Mouse (Mus musculus): ENCODE results near the gene Asic4. TPM values are rescaled to one million over a fixed set of nuclear protein-coding genes. Genes with fewer than 3 reads are reported as not detected.
A peak's percentile ranks its signal among the peaks of the same experiment; 100 is the strongest.

Asic4 gene
- polyA plus RNA-seq, 1 experiment from 2014 or later: 19.0 TPM

- Histone ChIP-seq H3K27ac (peak overlapping the region; percentile 74), H3K27me3 (peaks cover 60% of the 10 kb centered on the region), H3K36me3 (no peaks in the 10 kb centered on the region), H3K4me1 (peaks cover 72% of the 10 kb centered on the region), H3K9ac (no peak overlapping the region), H3K4me3 (no peak overlapping the region), H3K9me3 (replicated peaks) (no peaks in the 10 kb centered on the region), H3K4me2 (replicated peaks) (peak overlapping the region; percentile 58; the same call in 1 of the 2 replicates)
- ATAC-seq (ENCODE audit: low FRiP score): peak; percentile 21; the same call in 1 of the 2 replicates
- 6% methylated on average over 14 of the region's 14 CpGs for WGBS
Measured at GRCm38 (mm10) chr1:75456746-75457564, 6.7 kb downstream of the Asic4 start.

- Histone ChIP-seq H3K4me3 (no peak overlapping the region), H3K4me1 (peaks cover 65% of the 10 kb centered on the region), H3K9me3 (replicated peaks) (no peaks in the 10 kb centered on the region), H3K9ac (peak overlapping the region; percentile 35; the same call in 1 of the 2 replicates), H3K27ac (peak overlapping the region; percentile 74), H3K4me2 (replicated peaks) (peak overlapping the region; percentile 58), H3K27me3 (peaks cover 53% of the 10 kb centered on the region), H3K36me3 (no peaks in the 10 kb centered on the region)
- ATAC-seq (ENCODE audit: low FRiP score): 0 out of 2 replicates have a peak, but pooled peaks have one; percentile 7
- 2% methylated on average over 6 of the region's 10 CpGs for WGBS
Measured at GRCm38 (mm10) chr1:75457710-75458024, 7.4 kb downstream of the Asic4 start.

DNA sequence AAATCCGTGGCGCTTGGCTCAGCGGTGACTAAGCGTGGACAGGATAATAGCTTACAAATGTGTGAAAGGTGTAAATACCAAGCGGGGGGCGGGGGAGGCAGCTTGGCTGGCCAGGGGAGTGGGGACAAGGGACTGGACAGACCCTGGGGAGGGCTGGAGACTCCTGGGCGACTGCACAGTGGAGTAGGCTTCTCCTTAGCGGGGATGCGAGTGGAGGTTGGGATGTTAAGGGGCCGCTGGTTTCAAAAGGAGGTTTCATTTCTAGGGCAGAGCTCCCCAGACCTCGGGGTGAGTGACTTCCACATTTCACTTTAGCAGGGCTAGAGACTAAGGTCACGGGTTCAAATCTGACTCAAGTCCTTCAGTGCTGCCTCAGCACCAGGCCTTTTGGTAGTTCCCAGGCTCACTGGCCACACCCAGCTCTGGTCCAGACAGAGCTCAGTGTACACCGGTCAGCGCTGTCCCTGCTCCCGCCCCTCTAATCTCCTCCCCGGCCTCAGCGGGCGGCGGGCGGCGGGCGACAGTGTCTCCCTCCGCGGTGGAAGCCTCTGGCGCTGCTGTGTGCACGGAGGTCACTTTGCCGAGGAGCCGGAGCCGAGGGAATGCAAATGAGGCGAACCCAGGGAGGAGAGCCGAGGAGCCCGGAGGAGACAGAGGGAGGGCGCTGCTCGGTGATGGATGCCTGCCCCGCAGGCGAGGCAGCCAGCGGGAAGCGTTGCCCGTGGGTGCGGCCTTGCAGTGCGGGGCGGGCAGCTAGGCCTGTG, 8.0 kb downstream of the Asic4 start:
- H3K27me3 ChIP-seq: peaks cover 48% of the 10 kb centered on the region
- peak; percentile 66 for ATAC-seq (ENCODE audit: low FRiP score)
- peak overlapping the region; percentile 45 for H3K9ac ChIP-seq
- peak overlapping the region; percentile 58 for H3K4me2 ChIP-seq (replicated peaks)
- WGBS: 1% methylated on average over 39 of the region's 42 CpGs
- H3K36me3 ChIP-seq: no peaks in the 10 kb centered on the region
- H3K9me3 ChIP-seq (replicated peaks): no peaks in the 10 kb centered on the region
- H3K4me3 ChIP-seq: peak overlapping the region; percentile 28
- H3K27ac ChIP-seq: peak overlapping the region; percentile 74
- H3K4me1 ChIP-seq: peaks cover 60% of the 10 kb centered on the region

DNA sequence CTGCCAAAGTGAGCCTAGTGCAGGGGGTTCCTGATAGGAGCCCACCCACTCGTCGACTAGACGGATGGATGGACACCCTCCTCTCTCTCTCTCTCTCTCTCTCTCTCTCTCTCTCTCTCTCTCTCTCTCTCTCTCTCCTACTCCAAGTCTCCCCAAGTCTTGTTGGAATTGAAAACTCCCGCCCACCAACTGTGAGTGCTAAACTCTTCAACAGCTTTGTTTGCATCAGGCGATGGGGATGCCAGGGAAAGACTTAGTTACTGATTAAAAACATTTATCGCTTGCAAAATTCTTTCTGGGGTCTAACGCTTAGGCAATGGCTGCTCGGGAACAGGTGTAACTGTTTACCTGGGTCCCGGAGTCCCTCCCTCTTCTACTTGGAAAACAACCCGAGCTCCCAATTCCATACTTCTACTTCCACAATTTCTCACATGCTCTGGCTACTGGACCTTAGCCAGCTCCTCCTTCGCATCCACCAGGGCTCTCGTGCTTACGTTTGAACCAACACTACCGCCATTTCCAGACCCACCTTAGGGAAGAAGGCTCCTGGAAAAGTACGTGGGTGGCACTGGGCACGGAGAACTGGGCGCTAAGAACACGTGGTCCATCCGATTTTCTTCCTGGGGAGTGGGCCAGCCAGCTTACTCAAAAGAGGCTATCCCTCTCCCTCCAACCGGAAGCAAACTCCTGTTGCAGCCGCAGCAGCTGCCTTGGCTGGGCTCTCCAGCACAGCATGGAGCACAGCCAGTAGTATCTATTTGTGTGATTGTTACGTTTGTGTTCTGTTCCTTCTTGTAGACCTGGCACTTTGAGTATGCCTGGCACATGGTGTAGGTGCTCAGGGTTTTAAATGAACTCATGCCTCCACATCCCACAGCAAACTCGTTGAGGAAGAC, 8.8 kb downstream of the Asic4 start:
- no peak for ATAC-seq (ENCODE audit: low FRiP score)
- H3K27ac ChIP-seq: peak overlapping the region; percentile 74
- peaks cover 46% of the 10 kb centered on the region for H3K27me3 ChIP-seq
- H3K9me3 ChIP-seq (replicated peaks): no peaks in the 10 kb centered on the region
- peak overlapping the region; percentile 45 for H3K9ac ChIP-seq
- H3K4me2 ChIP-seq (replicated peaks): peak overlapping the region; percentile 58
- H3K4me3 ChIP-seq: peak overlapping the region; percentile 28; the same call in 1 of the 2 replicates
- H3K4me1 ChIP-seq: peaks cover 60% of the 10 kb centered on the region
- 14% methylated on average over 23 of the region's 23 CpGs for WGBS
- H3K36me3 ChIP-seq: no peaks in the 10 kb centered on the region

DNA sequence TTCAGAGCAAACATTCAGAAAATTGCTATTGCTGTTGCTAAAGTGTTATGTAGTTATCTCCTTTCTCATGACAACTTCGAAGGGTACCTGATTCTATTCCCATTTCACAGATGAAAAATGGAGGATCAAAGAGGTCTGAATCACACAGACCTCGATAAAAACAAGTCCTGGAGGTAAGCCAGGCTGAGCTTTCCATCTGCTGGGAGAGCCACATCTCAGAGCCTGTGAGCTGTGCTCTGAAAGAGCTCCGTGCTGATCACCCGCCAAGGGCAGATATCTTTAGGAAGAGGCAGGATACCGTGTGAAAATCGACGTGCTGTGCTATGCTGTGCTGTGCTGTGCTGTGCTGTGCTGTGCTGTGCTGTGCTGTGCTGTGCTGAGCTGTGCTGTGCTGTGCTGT, 10.1 kb downstream of the Asic4 start:
- Histone ChIP-seq H3K9ac (no peak overlapping the region), H3K36me3 (no peaks in the 10 kb centered on the region), H3K27ac (no peak overlapping the region), H3K9me3 (replicated peaks) (no peaks in the 10 kb centered on the region), H3K27me3 (peaks cover 44% of the 10 kb centered on the region), H3K4me3 (no peak overlapping the region), H3K4me2 (replicated peaks) (no peak overlapping the region), H3K4me1 (peaks cover 55% of the 10 kb centered on the region)
- no peak for ATAC-seq (ENCODE audit: low FRiP score)
- 83% methylated on average over 7 of the region's 7 CpGs for WGBS

- ATAC-seq (ENCODE audit: low FRiP score): no peak
- peaks cover 36% of the 10 kb centered on the region for H3K4me1 ChIP-seq
- WGBS: 0% methylated on average over 1 of the region's 1 CpGs
Measured at GRCm38 (mm10) chr1:75462636-75463035, 12.4 kb downstream of the Asic4 start.

GRCm38 (mm10) chr1:75463652-75464204, 13.5 kb downstream of the Asic4 start:
- no peaks in the 10 kb centered on the region for H3K36me3 ChIP-seq
- peaks cover 35% of the 10 kb centered on the region for H3K27me3 ChIP-seq
- H3K4me2 ChIP-seq (replicated peaks): no peak overlapping the region
- H3K9me3 ChIP-seq (replicated peaks): no peaks in the 10 kb centered on the region
- peaks cover 25% of the 10 kb centered on the region for H3K4me1 ChIP-seq
- H3K4me3 ChIP-seq: no peak overlapping the region
- 78% methylated on average over 5 of the region's 5 CpGs for WGBS
- H3K27ac ChIP-seq: peak overlapping the region; percentile 72
- peak; percentile 44; the same call in 1 of the 2 replicates for ATAC-seq (ENCODE audit: low FRiP score)
- 0 out of 2 replicates have a peak overlapping the region, but pooled peaks have one; percentile 27 for H3K9ac ChIP-seq

More at GRCm38 (mm10) chr1:75462636-75463035, 12.4 kb downstream of the Asic4 start:
- Histone ChIP-seq H3K9me3 (replicated peaks) (no peaks in the 10 kb centered on the region), H3K27me3 (peaks cover 36% of the 10 kb centered on the region), H3K36me3 (no peaks in the 10 kb centered on the region), H3K27ac (no peak overlapping the region), H3K4me2 (replicated peaks) (no peak overlapping the region), H3K9ac (no peak overlapping the region), H3K4me3 (no peak overlapping the region)

- H3K27ac ChIP-seq: peak overlapping the region; percentile 18; the same call in 1 of the 2 replicates
- no peak overlapping the region for H3K9ac ChIP-seq
- H3K9me3 ChIP-seq (replicated peaks): no peaks in the 10 kb centered on the region
- H3K4me3 ChIP-seq: no peak overlapping the region
- peaks cover 16% of the 10 kb centered on the region for H3K4me1 ChIP-seq
- ATAC-seq (ENCODE audit: low FRiP score): peak; percentile 59
- H3K27me3 ChIP-seq: peaks cover 32% of the 10 kb centered on the region; the same call in 1 of the 2 replicates
- WGBS: 7% methylated on average over 14 of the region's 14 CpGs
- peaks cover 6% of the 10 kb centered on the region; the same call in 1 of the 2 replicates for H3K36me3 ChIP-seq
- no peak overlapping the region for H3K4me2 ChIP-seq (replicated peaks)
Measured at GRCm38 (mm10) chr1:75467215-75467927, 17.1 kb downstream of the Asic4 start.

- 81% methylated on average over 17 of the region's 17 CpGs for WGBS
- Histone ChIP-seq H3K36me3 (peaks cover 26% of the 10 kb centered on the region), H3K4me3 (no peak overlapping the region), H3K27me3 (peaks cover 27% of the 10 kb centered on the region; the same call in 1 of the 2 replicates), H3K9me3 (replicated peaks) (no peaks in the 10 kb centered on the region), H3K9ac (no peak overlapping the region), H3K27ac (no peak overlapping the region), H3K4me2 (replicated peaks) (no peak overlapping the region), H3K4me1 (peaks cover 15% of the 10 kb centered on the region)
- ATAC-seq (ENCODE audit: low FRiP score): no peak
Measured at GRCm38 (mm10) chr1:75469287-75469825, 19.1 kb downstream of the Asic4 start.

DNA sequence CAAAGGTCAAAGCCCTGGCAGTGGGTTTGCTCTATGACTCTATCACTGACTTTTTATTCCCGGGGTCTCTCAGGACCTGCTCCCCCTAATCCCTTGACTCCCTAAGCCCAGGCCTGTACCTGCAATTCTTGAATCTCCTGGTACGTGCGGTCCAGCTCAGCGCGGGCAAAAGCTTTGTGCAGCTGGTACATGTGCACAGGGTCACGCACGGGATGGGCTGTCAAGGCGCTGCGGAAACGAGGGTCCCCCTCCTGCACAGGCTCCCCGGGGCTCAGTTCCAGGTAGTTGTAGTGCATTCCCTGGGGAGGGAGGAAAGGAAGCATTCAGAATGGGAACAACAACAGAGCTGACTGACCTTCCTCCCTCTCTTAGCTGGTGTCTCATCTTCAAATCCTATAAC, 26.2 kb downstream of the Asic4 start:
- ATAC-seq (ENCODE audit: low FRiP score): no peak
- Histone ChIP-seq H3K27me3 (peaks cover 8% of the 10 kb centered on the region), H3K9ac (no peak overlapping the region), H3K27ac (no peak overlapping the region), H3K4me2 (replicated peaks) (no peak overlapping the region), H3K4me3 (no peak overlapping the region), H3K36me3 (peaks cover 46% of the 10 kb centered on the region), H3K4me1 (peaks cover 39% of the 10 kb centered on the region), H3K9me3 (replicated peaks) (no peaks in the 10 kb centered on the region)
- 93% methylated on average over 11 of the region's 11 CpGs for WGBS
